8 mouse cellular contexts compared by ENCODE assay signal in the genomic region with DNA sequence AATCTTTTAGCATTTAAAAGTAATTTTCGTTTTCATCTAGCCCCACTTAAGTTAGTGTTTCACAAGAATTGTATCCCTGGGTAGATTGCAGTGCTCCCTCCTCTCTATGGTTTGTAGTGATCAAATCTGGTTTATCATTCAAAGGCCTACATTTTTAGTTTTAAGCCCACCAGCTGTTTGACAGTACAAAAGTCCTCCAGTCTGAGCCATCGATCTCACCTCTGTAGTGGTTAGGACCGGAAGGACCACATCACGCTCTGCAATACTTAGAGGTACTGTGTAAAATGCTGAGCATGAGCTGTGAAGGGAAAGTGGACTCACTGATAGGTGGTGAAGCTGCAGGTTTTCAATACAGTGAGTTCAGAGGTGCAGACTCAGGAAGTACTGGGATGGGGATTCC. TPM values are rescaled to one million over a fixed set of nuclear protein-coding genes. Genes with fewer than 3 reads are reported as not detected.
DNase-seq lines count a peak whose midpoint lies in the region; ATAC-seq lines count a peak whose summit lies in the region.

No protein-coding gene starts in this region.

- peaks cover 27% of the 10 kb centered on the region for H3K4me1 ChIP-seq in limb, embryonic 13.5 days
- peaks cover 17% of the 10 kb centered on the region for H3K4me1 ChIP-seq in stomach, embryonic 15.5 days

- H3K9me3 ChIP-seq in limb, embryonic 13.5 days, result no peaks in the 10 kb centered on the region
- no peaks in the 10 kb centered on the region for H3K9me3 ChIP-seq in stomach, embryonic 15.5 days

- 21% methylated on average over 4 of the region's 4 CpGs for WGBS in limb, embryonic 13.5 days
- 18% methylated on average over 4 of the region's 4 CpGs for WGBS in stomach, embryonic 15.5 days

- H3K9ac ChIP-seq in limb, embryonic 13.5 days, result peak overlapping the region; percentile 98
- H3K9ac ChIP-seq in stomach, embryonic 15.5 days, result peak overlapping the region; percentile 97; the same call in 1 of the 2 replicates

- peak; percentile 12 for DNase-seq in embryo, embryonic 10.5 days (ENCODE audit: low spot score)
- DNase-seq in embryo, embryonic 10 days (ENCODE audit: low spot score), result no peak
- peak; percentile 29 for DNase-seq in thymus, postnatal 0 days (ENCODE audit: low spot score)
- no peak for DNase-seq in thymus, postnatal 10 days (ENCODE audit: low spot score in 2 of 2)
- no peak for DNase-seq in cerebellum, postnatal 36 days
- DNase-seq in c-Kit-positive CD71-positive TER-119-positive erythroid progenitor cells, embryonic 14.5 days (ENCODE audit: low spot score), result no peak

- peak overlapping the region; percentile 99; the same call in 1 of the 2 replicates for H3K27ac ChIP-seq in limb, embryonic 13.5 days
- peak overlapping the region; percentile 99; the same call in 1 of the 2 replicates for H3K27ac ChIP-seq in stomach, embryonic 15.5 days

- H3K4me3 ChIP-seq in limb, embryonic 13.5 days, result peak overlapping the region; percentile 81
- peak overlapping the region; percentile 93 for H3K4me3 ChIP-seq in stomach, embryonic 15.5 days (replicated peaks)

- H3K4me2 ChIP-seq in limb, embryonic 13.5 days (replicated peaks), result peak overlapping the region; percentile 78
- H3K4me2 ChIP-seq in stomach, embryonic 15.5 days, result peak overlapping the region; percentile 71

- peaks cover 13% of the 10 kb centered on the region for H3K36me3 ChIP-seq in limb, embryonic 13.5 days
- H3K36me3 ChIP-seq in stomach, embryonic 15.5 days, result peaks cover 8% of the 10 kb centered on the region

- H3K27me3 ChIP-seq in limb, embryonic 13.5 days, result no peaks in the 10 kb centered on the region
- H3K27me3 ChIP-seq in stomach, embryonic 15.5 days (replicated peaks), result no peaks in the 10 kb centered on the region

- no peak for ATAC-seq in limb, embryonic 13.5 days (ENCODE audit: low FRiP score, low read depth)
- no peak for ATAC-seq in stomach, embryonic 15.5 days (ENCODE audit: insufficient read depth, low FRiP score, low read depth)

RNA-seq across cellular contexts. Expression of a gene that starts 1.0 kb away (rescaled TPM):
- polyA plus RNA-seq in thymus, postnatal 0 days (2015; fragmentation: Nextera tagmentation; extraction: Ambion mirVana), result 167 and 170 TPM in 2 replicates
- 178 and 181 TPM in 2 replicates for polyA plus RNA-seq in limb, embryonic 13.5 days (2015; fragmentation: Nextera tagmentation; extraction: Ambion mirVana)
- 149 and 156 TPM in 2 replicates for polyA plus RNA-seq in stomach, embryonic 15.5 days (2015; fragmentation: Nextera tagmentation; extraction: Ambion mirVana)

RNA-seq across cellular contexts. Expression of a gene that starts 10.3 kb away (rescaled TPM):
- 0.53 and 0.70 TPM in 2 replicates for polyA plus RNA-seq in thymus, postnatal 0 days (2015; fragmentation: Nextera tagmentation; extraction: Ambion mirVana)
- polyA plus RNA-seq in limb, embryonic 13.5 days (2015; fragmentation: Nextera tagmentation; extraction: Ambion mirVana), result 18.2 and 20.8 TPM in 2 replicates
- polyA plus RNA-seq in stomach, embryonic 15.5 days (2015; fragmentation: Nextera tagmentation; extraction: Ambion mirVana), result 0.14 and 0.86 TPM in 2 replicates

RNA-seq across cellular contexts. Expression of a gene that starts 24.3 kb away (rescaled TPM):
- 0.14 and 0.24 TPM in 2 replicates for polyA plus RNA-seq in thymus, postnatal 0 days (2015; fragmentation: Nextera tagmentation; extraction: Ambion mirVana)
- 4.5 and 4.8 TPM in 2 replicates for polyA plus RNA-seq in limb, embryonic 13.5 days (2015; fragmentation: Nextera tagmentation; extraction: Ambion mirVana)
- 0.10 and 0.31 TPM in 2 replicates for polyA plus RNA-seq in stomach, embryonic 15.5 days (2015; fragmentation: Nextera tagmentation; extraction: Ambion mirVana)

RNA-seq across cellular contexts. Expression of a gene that starts 31.6 kb away (rescaled TPM):
- polyA plus RNA-seq in thymus, postnatal 0 days (2015; fragmentation: Nextera tagmentation; extraction: Ambion mirVana), result 0.10 and 0.36 TPM in 2 replicates
- polyA plus RNA-seq in limb, embryonic 13.5 days (2015; fragmentation: Nextera tagmentation; extraction: Ambion mirVana), result 0.19 TPM in 1 of 2 replicates, not detected in the other
- 0.08 TPM in 1 of 2 replicates, not detected in the other for polyA plus RNA-seq in stomach, embryonic 15.5 days (2015; fragmentation: Nextera tagmentation; extraction: Ambion mirVana)

RNA-seq across cellular contexts. Expression of a gene that starts 49.4 kb away (rescaled TPM):
- 1.2 and 1.5 TPM in 2 replicates for polyA plus RNA-seq in thymus, postnatal 0 days (2015; fragmentation: Nextera tagmentation; extraction: Ambion mirVana)
- 0.69 and 0.89 TPM in 2 replicates for polyA plus RNA-seq in limb, embryonic 13.5 days (2015; fragmentation: Nextera tagmentation; extraction: Ambion mirVana)
- polyA plus RNA-seq in stomach, embryonic 15.5 days (2015; fragmentation: Nextera tagmentation; extraction: Ambion mirVana), result 0.18 and 0.48 TPM in 2 replicates

Comparison
In these comparisons a context has a peak if more than half of its experiments do, and no peak if none do; other contexts are left out.
1. DNase-seq: peak in embryo, embryonic 10.5 days (single experiment) and thymus, postnatal 0 days (single experiment); none in embryo, embryonic 10 days (single experiment), thymus, postnatal 10 days (0 of 2), cerebellum, postnatal 36 days (0 of 2) and c-Kit-positive CD71-positive TER-119-positive erythroid progenitor cells, embryonic 14.5 days (single experiment).
2. RNA of a gene that starts 10.3 kb away (polyA plus RNA-seq): 18.2 to 20.8 TPM in limb, embryonic 13.5 days; 0.53 to 0.70 TPM in thymus, postnatal 0 days and 0.14 to 0.86 TPM in stomach, embryonic 15.5 days; every median in the first group is over 10 times any median in the second.